Mouse (Mus musculus): Measurements from ENCODE around the gene Adamtsl5. TPM values are rescaled to one million over a fixed set of nuclear protein-coding genes. Genes with fewer than 3 reads are reported as not detected.
A peak's percentile ranks its signal among the peaks of the same experiment; 100 is the strongest.

Adamtsl5 gene
- polyA plus RNA-seq, 1 experiment from 2014 or later = 1.8 TPM

GRCm38 (mm10) chr10:80368392-80368791, 20.2 kb upstream of the Adamtsl5 start:
- DNase-seq (no peak), ATAC-seq (no peak)
- Histone ChIP-seq H3K4me2 (ENCODE audit: low read depth, low read length) (no peak overlapping the region), H3K4me3 (ENCODE audit: low read depth, low read length) (no peak overlapping the region), H3K9me3 (ENCODE audit: low read length) (no peaks in the 10 kb centered on the region), H3K36me3 (replicated peaks; ENCODE audit: insufficient read depth, low read length) (no peaks in the 10 kb centered on the region), H3K4me1 (ENCODE audit: insufficient read depth) (no peaks in the 10 kb centered on the region; the same call in 1 of the 2 replicates), H3K9ac (replicated peaks) (no peak overlapping the region), H3K27me3 (ENCODE audit: insufficient read depth, low read length) (peaks cover 19% of the 10 kb centered on the region), H3K27ac (ENCODE audit: low read depth) (no peak overlapping the region)
- 81% methylated on average over 6 of the region's 6 CpGs for WGBS (ENCODE audit: insufficient replicate concordance)
- no peak for TF ChIP-seq CTCF (IDR thresholded peaks at IDR 0.05; ENCODE audit: low read depth)
- TF ChIP-seq EP300 (IDR thresholded peaks at IDR 0.05; ENCODE audit: low read depth) = no peak

- H3K9me3 ChIP-seq (ENCODE audit: low read length) = no peaks in the 10 kb centered on the region
- H3K27ac ChIP-seq (ENCODE audit: low read depth) = no peak overlapping the region
- no peak overlapping the region for H3K9ac ChIP-seq (replicated peaks)
- ATAC-seq (no peak), DNase-seq (no peak)
- H3K4me3 ChIP-seq (ENCODE audit: low read depth, low read length) = no peak overlapping the region
- H3K27me3 ChIP-seq (ENCODE audit: insufficient read depth, low read length) = peaks cover 20% of the 10 kb centered on the region
- WGBS (ENCODE audit: insufficient replicate concordance) = 56% methylated on average over 5 of the region's 5 CpGs
- H3K36me3 ChIP-seq (replicated peaks; ENCODE audit: insufficient read depth, low read length) = no peaks in the 10 kb centered on the region
- H3K4me2 ChIP-seq (ENCODE audit: low read depth, low read length) = no peak overlapping the region
- no peaks in the 10 kb centered on the region; the same call in 1 of the 2 replicates for H3K4me1 ChIP-seq (ENCODE audit: insufficient read depth)
- TF ChIP-seq CTCF (IDR thresholded peaks at IDR 0.05; ENCODE audit: low read depth) = no peak
- no peak for TF ChIP-seq EP300 (IDR thresholded peaks at IDR 0.05; ENCODE audit: low read depth)
Observed at GRCm38 (mm10) chr10:80367954-80368353, 19.7 kb upstream of the Adamtsl5 start.

- no peak for TF ChIP-seq EP300 (IDR thresholded peaks at IDR 0.05; ENCODE audit: low read depth)
- no peak for TF ChIP-seq CTCF (IDR thresholded peaks at IDR 0.05; ENCODE audit: low read depth)
- Histone ChIP-seq H3K27me3 (ENCODE audit: insufficient read depth, low read length) (peaks cover 16% of the 10 kb centered on the region; the same call in 1 of the 2 replicates), H3K9ac (replicated peaks) (no peak overlapping the region), H3K27ac (ENCODE audit: low read depth) (no peak overlapping the region), H3K36me3 (replicated peaks; ENCODE audit: insufficient read depth, low read length) (no peaks in the 10 kb centered on the region), H3K4me1 (ENCODE audit: insufficient read depth) (no peaks in the 10 kb centered on the region), H3K9me3 (ENCODE audit: low read length) (no peaks in the 10 kb centered on the region), H3K4me2 (ENCODE audit: low read depth, low read length) (no peak overlapping the region), H3K4me3 (ENCODE audit: low read depth, low read length) (no peak overlapping the region)
- 60% methylated on average over 6 of the region's 6 CpGs for WGBS (ENCODE audit: insufficient replicate concordance)
- no peak for DNase-seq
- no peak for ATAC-seq
Observed at GRCm38 (mm10) chr10:80365736-80366135, 17.5 kb upstream of the Adamtsl5 start.

- no peak for ATAC-seq
- no peak overlapping the region for H3K27ac ChIP-seq (ENCODE audit: low read depth)
- H3K9ac ChIP-seq (replicated peaks) = no peak overlapping the region
- H3K27me3 ChIP-seq (ENCODE audit: insufficient read depth, low read length) = peaks cover 29% of the 10 kb centered on the region; the same call in 1 of the 2 replicates
- H3K9me3 ChIP-seq (ENCODE audit: low read length) = no peaks in the 10 kb centered on the region
- TF ChIP-seq EP300 (IDR thresholded peaks at IDR 0.05; ENCODE audit: low read depth) = no peak
- no peak for TF ChIP-seq CTCF (IDR thresholded peaks at IDR 0.05; ENCODE audit: low read depth)
- WGBS (ENCODE audit: insufficient replicate concordance) = 52% methylated on average over 6 of the region's 6 CpGs
- H3K36me3 ChIP-seq (replicated peaks; ENCODE audit: insufficient read depth, low read length) = no peaks in the 10 kb centered on the region
- H3K4me1 ChIP-seq (ENCODE audit: insufficient read depth) = no peaks in the 10 kb centered on the region
- no peak overlapping the region for H3K4me2 ChIP-seq (ENCODE audit: low read depth, low read length)
- no peak overlapping the region for H3K4me3 ChIP-seq (ENCODE audit: low read depth, low read length)
- DNase-seq = no peak
Observed at GRCm38 (mm10) chr10:80363734-80364133, 15.5 kb upstream of the Adamtsl5 start.

GRCm38 (mm10) chr10:80357994-80358639, 9.9 kb upstream of the Adamtsl5 start:
- Histone ChIP-seq H3K9me3 (ENCODE audit: low read length) (no peaks in the 10 kb centered on the region), H3K4me3 (ENCODE audit: low read depth, low read length) (no peak overlapping the region), H3K9ac (replicated peaks) (no peak overlapping the region)

GRCm38 (mm10) chr10:80357336-80357735, 9.1 kb upstream of the Adamtsl5 start:
- no peak overlapping the region for H3K4me3 ChIP-seq (ENCODE audit: low read depth, low read length)
- H3K4me2 ChIP-seq (ENCODE audit: low read depth, low read length) = peak overlapping the region; percentile 58; the same call in 1 of the 2 replicates
- H3K9me3 ChIP-seq (ENCODE audit: low read length) = no peaks in the 10 kb centered on the region
- no peak overlapping the region for H3K9ac ChIP-seq (replicated peaks)
- no peak for DNase-seq
- TF ChIP-seq CTCF (IDR thresholded peaks at IDR 0.05; ENCODE audit: low read depth) = no peak
- TF ChIP-seq EP300 (IDR thresholded peaks at IDR 0.05; ENCODE audit: low read depth) = no peak
- no peak for ATAC-seq
- no peaks in the 10 kb centered on the region for H3K36me3 ChIP-seq (replicated peaks; ENCODE audit: insufficient read depth, low read length)
- peaks cover 3% of the 10 kb centered on the region for H3K4me1 ChIP-seq (ENCODE audit: insufficient read depth)
- WGBS (ENCODE audit: insufficient replicate concordance) = 24% methylated on average over 7 of the region's 7 CpGs
- H3K27ac ChIP-seq (ENCODE audit: low read depth) = no peak overlapping the region
- H3K27me3 ChIP-seq (ENCODE audit: insufficient read depth, low read length) = peaks cover 67% of the 10 kb centered on the region

More at GRCm38 (mm10) chr10:80357994-80358639, 9.9 kb upstream of the Adamtsl5 start:
- ATAC-seq = peak; percentile 79
- peak; percentile 63 for DNase-seq
- TF ChIP-seq EP300 (IDR thresholded peaks at IDR 0.05; ENCODE audit: low read depth) = no peak
- peak; percentile 33 for TF ChIP-seq CTCF (IDR thresholded peaks at IDR 0.05; ENCODE audit: low read depth)
- Histone ChIP-seq H3K27me3 (ENCODE audit: insufficient read depth, low read length) (peaks cover 64% of the 10 kb centered on the region), H3K4me1 (ENCODE audit: insufficient read depth) (peaks cover 3% of the 10 kb centered on the region), H3K36me3 (replicated peaks; ENCODE audit: insufficient read depth, low read length) (no peaks in the 10 kb centered on the region), H3K4me2 (ENCODE audit: low read depth, low read length) (peak overlapping the region; percentile 58), H3K27ac (ENCODE audit: low read depth) (no peak overlapping the region)
- 5% methylated on average over 31 of the region's 31 CpGs for WGBS (ENCODE audit: insufficient replicate concordance)

All from liver, postnatal 0 days (tissue).